In the genomic region with DNA sequence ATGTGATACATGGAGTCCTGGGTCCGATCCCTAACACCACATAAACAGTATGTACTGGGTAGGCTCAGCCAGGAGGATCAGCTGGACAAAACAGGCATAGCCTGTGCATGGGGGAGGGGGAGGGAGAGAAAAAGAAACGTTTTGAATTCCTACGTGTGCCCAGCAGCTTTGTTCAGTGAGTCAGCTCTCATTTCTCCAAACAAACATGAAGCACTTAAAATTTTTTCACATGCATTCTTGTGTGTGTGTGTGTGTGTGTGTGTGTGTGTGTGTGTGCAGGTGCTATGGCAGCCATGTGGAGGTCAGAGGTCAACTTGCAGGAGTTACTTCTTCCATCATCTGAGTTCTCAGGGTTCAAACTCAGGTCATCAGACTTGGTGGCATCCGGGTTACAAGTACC, we compare ENCODE assay signal across 21 mouse cellular contexts. TPM values are rescaled to one million over a fixed set of nuclear protein-coding genes. Genes with fewer than 3 reads are reported as not detected.
DNase-seq lines count a peak whose midpoint lies in the region; ATAC-seq and TF ChIP-seq lines count a peak whose summit lies in the region.
"Had no signal": no experiment of that assay in that cellular context is flagged by ENCODE, and none has a peak within 500 bp of the region (broad histone marks: within the 10 kb centered on the region; RNA-seq: fewer than 3 reads in every experiment).

No protein-coding gene starts in this region.

- no peak overlapping the region for H3K9ac ChIP-seq in lung, postnatal 0 days (replicated peaks; ENCODE audit: low read depth)
- H3K9ac ChIP-seq in hindbrain, embryonic 14.5 days = no peak overlapping the region
- no peak overlapping the region for H3K9ac ChIP-seq in forebrain, embryonic 12.5 days
- H3K9ac ChIP-seq: embryonic facial prominence, embryonic 12.5 days; forebrain, postnatal 0 days; hindbrain, embryonic 12.5 days; liver, embryonic 13.5 days; midbrain, embryonic 15.5 days had no signal

- 47% methylated on average over 4 of the region's 4 CpGs for WGBS in heart, embryonic 10.5 days
- 59% methylated on average over 4 of the region's 4 CpGs for whole genome bisulfite sequencing in embryonic facial prominence, embryonic 10.5 days
- 25% methylated on average over 4 of the region's 4 CpGs for WGBS in lung, postnatal 0 days
- 71% methylated on average over 4 of the region's 4 CpGs for WGBS in hindbrain, embryonic 14.5 days
- 63% methylated on average over 4 of the region's 4 CpGs for WGBS in forebrain, embryonic 12.5 days

- H3K9me3 ChIP-seq in heart, embryonic 10.5 days = no peaks in the 10 kb centered on the region
- H3K9me3 ChIP-seq in embryonic facial prominence, embryonic 10.5 days = no peaks in the 10 kb centered on the region
- H3K9me3 ChIP-seq in lung, postnatal 0 days (ENCODE audit: low read length) = no peaks in the 10 kb centered on the region
- no peaks in the 10 kb centered on the region for H3K9me3 ChIP-seq in hindbrain, embryonic 14.5 days (ENCODE audit: control insufficient read depth, low read length)
- no peaks in the 10 kb centered on the region for H3K9me3 ChIP-seq in forebrain, embryonic 12.5 days
- H3K9me3 ChIP-seq: embryonic facial prominence, embryonic 12.5 days; hindbrain, embryonic 12.5 days; limb, embryonic 10.5 days; liver, embryonic 13.5 days; midbrain, embryonic 15.5 days had no signal

- TF ChIP-seq EP300 in lung, postnatal 0 days (IDR thresholded peaks at IDR 0.05) = peak; percentile 83

- no peaks in the 10 kb centered on the region for H3K27me3 ChIP-seq in heart, embryonic 10.5 days (ENCODE audit: insufficient read depth, poor library complexity, severe bottlenecking)
- no peaks in the 10 kb centered on the region for H3K27me3 ChIP-seq in embryonic facial prominence, embryonic 10.5 days (replicated peaks; ENCODE audit: low read depth, poor library complexity, severe bottlenecking)
- no peaks in the 10 kb centered on the region for H3K27me3 ChIP-seq in lung, postnatal 0 days (replicated peaks; ENCODE audit: insufficient read depth, low read length)
- no peaks in the 10 kb centered on the region for H3K27me3 ChIP-seq in hindbrain, embryonic 14.5 days (ENCODE audit: control insufficient read depth, insufficient read depth, low read length)
- no peaks in the 10 kb centered on the region for H3K27me3 ChIP-seq in forebrain, embryonic 12.5 days
- H3K27me3 ChIP-seq: embryonic facial prominence, embryonic 12.5 days; hindbrain, embryonic 12.5 days; liver, embryonic 13.5 days; midbrain, embryonic 15.5 days had no signal

- peak; percentile 84 for ATAC-seq in lung, postnatal 0 days
- ATAC-seq in hindbrain, embryonic 14.5 days (ENCODE audit: low FRiP score) = no peak
- ATAC-seq in CD4-positive, CD25-positive, alpha-beta regulatory T cell, adult 4 months = no peak
- no peak for ATAC-seq in forebrain, embryonic 12.5 days (ENCODE audit: low FRiP score)
- ATAC-seq: activated CD4-positive, CD25-positive, alpha-beta regulatory T cell, adult 4 months; forebrain, postnatal 0 days; midbrain, embryonic 15.5 days had no signal

- H3K27ac ChIP-seq in heart, embryonic 10.5 days = no peak overlapping the region
- no peak overlapping the region for H3K27ac ChIP-seq in embryonic facial prominence, embryonic 10.5 days (replicated peaks)
- H3K27ac ChIP-seq in lung, postnatal 0 days (ENCODE audit: low read length) = no peak overlapping the region
- H3K27ac ChIP-seq in hindbrain, embryonic 14.5 days = no peak overlapping the region
- no peak overlapping the region for H3K27ac ChIP-seq in forebrain, embryonic 12.5 days
- H3K27ac ChIP-seq: embryonic facial prominence, embryonic 12.5 days; hindbrain, embryonic 12.5 days; layer of hippocampus, adult 2 months; limb, embryonic 10.5 days; liver, embryonic 13.5 days; midbrain, embryonic 15.5 days had no signal

- H3K4me1 ChIP-seq in heart, embryonic 10.5 days = peaks cover 31% of the 10 kb centered on the region
- H3K4me1 ChIP-seq in embryonic facial prominence, embryonic 10.5 days = peaks cover 14% of the 10 kb centered on the region
- H3K4me1 ChIP-seq in lung, postnatal 0 days (ENCODE audit: insufficient read depth, low read depth, low read length) = no peaks in the 10 kb centered on the region
- no peaks in the 10 kb centered on the region for H3K4me1 ChIP-seq in hindbrain, embryonic 14.5 days (replicated peaks; ENCODE audit: control insufficient read depth, insufficient read depth, low read length)
- H3K4me1 ChIP-seq in forebrain, embryonic 12.5 days = peaks cover 3% of the 10 kb centered on the region; the same call in 1 of the 2 replicates
- H3K4me1 ChIP-seq: embryonic facial prominence, embryonic 12.5 days; hindbrain, embryonic 12.5 days; midbrain, embryonic 15.5 days had no signal

- no peak overlapping the region for H3K4me2 ChIP-seq in lung, postnatal 0 days (replicated peaks; ENCODE audit: low read depth, low read length)
- no peak overlapping the region for H3K4me2 ChIP-seq in hindbrain, embryonic 14.5 days (replicated peaks)
- no peak overlapping the region for H3K4me2 ChIP-seq in forebrain, embryonic 12.5 days
- H3K4me2 ChIP-seq: embryonic facial prominence, embryonic 12.5 days; hindbrain, embryonic 12.5 days; liver, embryonic 13.5 days; midbrain, embryonic 15.5 days had no signal

- TF ChIP-seq CTCF in lung, postnatal 0 days (IDR thresholded peaks at IDR 0.05) = no peak

- H3K4me3 ChIP-seq in heart, embryonic 10.5 days = no peak overlapping the region
- H3K4me3 ChIP-seq in embryonic facial prominence, embryonic 10.5 days = no peak overlapping the region
- H3K4me3 ChIP-seq in lung, postnatal 0 days (ENCODE audit: low read depth, low read length) = no peak overlapping the region
- H3K4me3 ChIP-seq in hindbrain, embryonic 14.5 days (replicated peaks; ENCODE audit: low read length) = no peak overlapping the region
- no peak overlapping the region for H3K4me3 ChIP-seq in forebrain, embryonic 12.5 days (replicated peaks)
- H3K4me3 ChIP-seq: embryonic facial prominence, embryonic 12.5 days; hindbrain, embryonic 12.5 days; layer of hippocampus, adult 2 months; limb, embryonic 10.5 days; liver, embryonic 13.5 days; midbrain, embryonic 15.5 days had no signal

- peak; percentile 69 for DNase-seq in heart, embryonic 10.5 days (ENCODE audit: low spot score)
- no peak for DNase-seq in heart, adult 9 months (ENCODE audit: low spot score in 2 of 2)
- DNase-seq in embryonic facial prominence, embryonic 10.5 days (ENCODE audit: low spot score) = peak; percentile 31
- DNase-seq in lung, postnatal 0 days (ENCODE audit: low spot score) = peak; percentile 90
- peak; percentile 29 for DNase-seq in yolk sac, embryonic 10.5 days (ENCODE audit: low spot score)
- DNase-seq in hindbrain, embryonic 14.5 days (ENCODE audit: low spot score) = no peak
- DNase-seq: cerebellum, adult 9-10 months; forebrain, postnatal 0 days; heart, adult 18-20 months; heart, postnatal 10 days; liver, embryonic 13.5 days; retina, postnatal 1 day; right cerebral cortex, postnatal 4 days had no signal

- no peaks in the 10 kb centered on the region for H3K36me3 ChIP-seq in heart, embryonic 10.5 days
- H3K36me3 ChIP-seq in embryonic facial prominence, embryonic 10.5 days (replicated peaks) = no peaks in the 10 kb centered on the region
- no peaks in the 10 kb centered on the region for H3K36me3 ChIP-seq in lung, postnatal 0 days (ENCODE audit: insufficient read depth, low read length)
- H3K36me3 ChIP-seq in hindbrain, embryonic 14.5 days (replicated peaks; ENCODE audit: control insufficient read depth, insufficient read depth) = no peaks in the 10 kb centered on the region
- H3K36me3 ChIP-seq in forebrain, embryonic 12.5 days (replicated peaks) = no peaks in the 10 kb centered on the region
- H3K36me3 ChIP-seq: embryonic facial prominence, embryonic 12.5 days; hindbrain, embryonic 12.5 days; limb, embryonic 10.5 days; liver, embryonic 13.5 days; midbrain, embryonic 15.5 days had no signal

RNA-seq across cellular contexts. Expression of a gene that starts 36.3 kb away (rescaled TPM):
- 21.1 and 21.2 TPM in 2 replicates for polyA plus RNA-seq in heart, embryonic 10.5 days (2016; fragmentation: Nextera tagmentation; extraction: Ambion mirVana)
- polyA plus RNA-seq in embryonic facial prominence, embryonic 10.5 days (2016; fragmentation: Nextera tagmentation; extraction: Ambion mirVana) = 30.2 and 30.3 TPM in 2 replicates
- 9.2 and 10.8 TPM in 2 replicates for polyA plus RNA-seq in lung, postnatal 0 days (2015; fragmentation: Nextera tagmentation; extraction: Ambion mirVana)
- 86.6 and 101 TPM in 2 replicates for polyA plus RNA-seq in hindbrain, embryonic 14.5 days (2014; fragmentation: Nextera tagmentation; extraction: Ambion mirVana)
- 1 to 10 TPM; 3.9 to 4.7 TPM for polyA plus RNA-seq in CD4-positive, CD25-positive, alpha-beta regulatory T cell, adult 4 months (2017; shearing (Covaris generic))
- 56.6 and 59.0 TPM in 2 replicates for polyA plus RNA-seq in forebrain, embryonic 12.5 days (2016; fragmentation: Nextera tagmentation; extraction: Ambion mirVana)

Comparison
In these comparisons a context has a peak if more than half of its experiments do, and no peak if none do; other contexts are left out.
1. DNase-seq: peak in heart, embryonic 10.5 days (single experiment), embryonic facial prominence, embryonic 10.5 days (single experiment), lung, postnatal 0 days (single experiment) and yolk sac, embryonic 10.5 days (single experiment); none in heart, adult 9 months (0 of 2) and hindbrain, embryonic 14.5 days (single experiment).